Mouse (Mus musculus): ENCODE data around the gene Gm11027.

The Gm11027 gene

DNA sequence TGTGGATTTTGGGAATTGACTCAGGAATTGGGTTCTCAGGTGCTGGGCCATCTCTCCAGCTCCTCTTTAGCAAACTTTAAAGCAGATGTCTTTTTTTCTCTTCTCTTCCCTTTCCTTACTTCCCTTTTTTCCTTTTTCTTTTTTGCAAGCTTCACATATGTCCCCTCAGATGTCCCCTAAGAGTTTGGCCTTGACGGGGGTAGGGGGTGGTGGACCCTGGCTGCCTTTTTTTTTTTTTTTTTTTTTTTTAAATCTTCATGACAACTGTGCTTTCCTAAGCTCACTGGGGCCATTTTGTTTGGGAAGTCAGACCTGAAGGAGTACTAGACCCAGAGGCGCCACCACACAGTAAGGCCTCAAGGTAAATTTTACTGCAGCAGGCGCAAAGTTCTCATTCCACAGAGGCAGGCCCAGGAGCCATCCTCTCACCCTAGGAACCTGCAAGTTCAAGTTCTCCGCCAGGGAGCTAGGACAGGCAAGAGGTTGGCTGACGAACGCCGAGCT, 5.0 kb downstream of the Gm11027 start:
- DNase-seq, result no peak

DNA sequence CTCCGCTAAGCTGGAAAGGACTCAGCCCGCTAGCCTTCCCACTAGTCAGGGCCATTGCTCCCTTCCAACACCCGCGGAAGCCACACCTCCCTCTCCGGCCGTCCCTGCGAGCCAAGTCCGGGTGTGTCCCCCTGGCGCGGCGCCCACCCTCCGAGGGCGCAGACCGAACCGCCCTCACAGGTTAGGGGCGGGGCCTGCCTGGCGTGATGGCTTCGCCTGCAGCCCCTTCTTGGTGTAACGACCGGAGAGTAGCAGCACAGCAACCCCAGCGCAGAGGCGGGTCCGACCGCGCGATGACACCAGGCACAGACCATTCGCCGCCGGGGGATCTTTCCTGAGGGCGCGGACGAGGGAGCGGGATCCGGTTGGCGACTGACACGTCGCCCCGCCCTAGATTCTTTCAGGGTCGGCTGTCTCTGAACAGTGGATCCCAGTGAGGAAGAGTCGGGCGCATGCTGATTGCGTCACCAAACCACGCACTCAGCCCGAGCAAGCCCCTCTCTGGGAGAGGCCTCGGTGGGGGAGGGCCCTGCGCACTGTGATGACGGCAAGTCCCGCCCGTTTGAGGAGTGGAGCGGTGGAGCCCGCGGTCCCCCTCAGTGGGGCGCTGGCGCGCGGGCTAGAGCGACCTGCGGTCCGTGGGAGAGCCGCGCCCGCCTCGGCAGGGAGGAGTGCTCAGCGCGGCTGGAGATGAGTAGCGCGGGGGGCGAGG, 5.6 kb downstream of the Gm11027 start, which contains the start of gene Esyt2:
Gene Esyt2 (plus strand): TSS at position 544 of the 712 bp plus-strand sequence.
- peak; percentile 99 for DNase-seq

DNA sequence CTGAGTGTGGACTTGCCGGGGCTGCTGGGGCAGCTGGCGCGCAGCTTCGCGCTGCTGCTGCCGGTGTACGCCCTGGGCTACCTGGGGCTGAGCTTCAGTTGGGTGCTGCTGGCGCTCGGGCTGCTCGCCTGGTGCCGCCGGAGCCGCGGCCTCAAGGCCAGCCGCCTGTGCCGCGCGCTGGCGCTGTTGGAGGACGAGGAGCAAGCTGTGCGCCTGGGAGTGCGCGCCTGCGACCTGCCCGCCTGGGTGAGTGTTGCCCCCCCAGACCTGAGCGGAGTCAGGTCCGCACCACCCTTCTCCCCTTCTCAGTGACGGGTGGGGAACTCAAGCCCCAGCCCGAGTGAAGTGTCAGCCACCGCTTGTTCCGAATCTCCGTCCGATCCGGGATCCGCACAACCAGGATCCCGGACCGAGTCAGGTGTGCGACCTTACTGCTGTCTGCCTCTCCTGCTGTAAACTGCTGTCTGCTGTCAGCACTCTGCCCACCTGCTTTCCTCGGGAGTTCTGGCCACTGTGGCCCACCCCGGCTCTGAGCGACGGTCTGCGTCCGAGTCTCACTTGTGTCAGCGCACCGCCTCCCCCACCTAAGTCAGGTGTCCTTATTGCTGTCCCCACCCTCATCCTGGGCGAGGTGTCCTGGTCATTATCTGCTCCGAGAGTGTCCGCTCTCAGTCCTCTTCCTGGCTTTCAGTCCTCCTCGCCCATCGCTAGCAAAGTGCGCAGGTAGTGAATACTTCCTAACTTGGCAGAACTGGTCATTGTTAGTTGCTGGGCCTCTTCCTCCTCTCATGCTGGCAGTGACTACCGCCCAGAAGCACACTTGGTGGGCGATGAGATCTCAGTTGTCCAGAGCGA, 6.5 kb downstream of the Gm11027 start:
- DNase-seq, result peak; percentile 20 to 27

DNA sequence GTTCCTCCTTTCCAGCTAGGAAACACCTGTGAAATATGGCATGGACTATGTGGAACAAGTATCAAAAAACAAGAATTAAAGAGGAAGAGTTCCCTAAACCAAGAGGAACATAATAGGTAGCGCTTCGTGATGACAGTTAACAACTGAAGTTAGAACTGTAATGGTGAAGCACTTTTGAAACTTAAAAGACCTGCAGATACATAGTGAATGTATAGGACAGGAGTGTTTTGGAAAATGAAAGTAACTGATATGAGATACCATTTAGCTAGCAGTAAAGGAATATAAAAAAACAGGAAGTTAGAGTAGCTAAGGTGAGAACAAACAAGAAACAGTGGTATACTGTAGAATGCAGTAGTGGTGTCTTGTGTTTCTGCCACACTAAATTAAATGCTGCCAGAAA, 7.7 kb downstream of the Gm11027 start:
- DNase-seq, result no peak

DNA sequence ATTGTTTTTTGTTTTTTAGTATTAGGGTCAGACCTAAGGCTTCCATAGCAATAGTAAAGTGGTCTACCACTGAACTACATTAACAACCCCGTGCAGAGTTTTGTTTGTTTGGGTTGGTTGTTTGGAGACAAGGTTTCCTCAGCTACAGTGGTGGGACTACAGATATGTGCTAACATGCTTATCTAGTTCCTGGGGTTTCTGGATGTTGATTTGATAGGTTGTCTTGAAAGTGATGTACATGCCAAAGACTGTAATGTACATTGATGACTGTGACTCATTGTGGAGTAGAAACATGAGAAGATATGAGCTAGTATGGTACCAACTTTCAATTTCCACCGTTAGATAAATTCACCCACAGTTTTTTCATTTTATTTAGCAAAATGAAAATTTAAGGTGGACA, 8.3 kb downstream of the Gm11027 start:
- DNase-seq, result no peak

DNA sequence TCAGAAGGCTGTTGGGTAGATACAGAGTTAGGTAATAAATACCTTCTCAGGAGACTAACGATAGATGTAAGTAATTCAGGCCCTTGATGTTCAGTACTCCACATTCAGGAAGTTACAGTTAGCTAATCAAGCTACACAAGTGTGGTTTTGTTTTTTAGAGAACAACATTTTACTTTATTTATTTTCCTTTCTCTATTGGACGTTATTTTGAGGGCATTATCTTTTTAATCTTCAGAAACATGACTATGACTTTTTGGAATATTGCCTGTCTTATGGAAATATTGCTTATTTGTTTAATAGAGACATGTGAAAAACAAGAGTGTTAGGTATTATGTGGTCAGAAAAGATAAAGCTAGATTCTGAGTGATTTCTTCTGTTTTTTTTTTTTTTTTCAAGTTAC, 18.0 kb downstream of the Gm11027 start:
- no peak for DNase-seq

DNA sequence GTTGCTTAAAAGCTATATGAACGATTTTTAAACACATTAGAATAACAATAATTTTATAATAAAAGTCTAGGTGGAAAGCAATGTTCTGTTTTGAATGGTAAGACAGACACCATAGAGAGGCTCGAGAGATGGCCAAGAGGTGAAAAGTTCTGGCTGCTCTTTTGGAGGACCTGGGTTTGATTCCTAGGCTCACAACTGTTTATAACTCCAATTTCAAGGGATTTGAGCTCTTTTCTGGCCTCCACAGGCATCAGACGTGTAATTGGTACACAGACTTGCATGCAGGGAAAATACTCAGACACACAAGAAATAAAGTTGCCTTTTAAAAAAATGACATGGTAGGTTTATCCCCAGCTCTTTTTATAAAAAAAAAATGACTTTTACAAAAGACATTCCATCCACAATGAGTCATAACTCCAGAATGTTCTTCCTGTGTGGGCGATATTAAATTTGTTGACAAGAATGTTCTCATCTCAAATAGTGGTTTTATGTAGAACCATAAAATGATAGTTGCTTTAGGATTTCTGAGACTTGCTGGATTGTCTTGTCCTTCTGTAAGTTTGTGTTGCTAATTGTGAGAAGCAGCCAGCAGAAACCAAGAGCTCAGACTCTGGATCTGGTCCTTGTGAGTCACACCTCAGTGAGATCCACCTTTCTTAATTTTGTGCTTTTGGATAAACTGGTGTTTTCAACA, 18.6 kb downstream of the Gm11027 start:
- no peak for DNase-seq

DNA sequence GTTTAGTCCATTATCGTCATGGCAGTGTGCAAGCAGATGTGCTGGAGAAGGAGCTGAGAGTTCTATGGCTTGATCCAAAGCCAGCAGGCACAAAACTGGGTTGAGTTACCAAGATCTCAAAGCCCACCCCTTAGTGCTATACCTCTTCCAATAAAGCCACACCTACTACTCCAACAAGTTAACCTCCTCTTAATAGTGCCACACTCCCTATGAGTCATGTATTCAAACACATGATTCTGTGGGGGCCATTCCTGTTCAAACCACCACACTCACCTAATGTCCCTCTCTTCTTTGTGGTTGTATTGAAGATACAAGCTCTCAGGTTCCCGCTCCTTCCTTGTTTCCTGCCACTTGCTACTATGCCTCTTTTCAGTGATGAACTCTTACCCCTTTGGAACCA, 24.7 kb downstream of the Gm11027 start:
- no peak for DNase-seq

DNA sequence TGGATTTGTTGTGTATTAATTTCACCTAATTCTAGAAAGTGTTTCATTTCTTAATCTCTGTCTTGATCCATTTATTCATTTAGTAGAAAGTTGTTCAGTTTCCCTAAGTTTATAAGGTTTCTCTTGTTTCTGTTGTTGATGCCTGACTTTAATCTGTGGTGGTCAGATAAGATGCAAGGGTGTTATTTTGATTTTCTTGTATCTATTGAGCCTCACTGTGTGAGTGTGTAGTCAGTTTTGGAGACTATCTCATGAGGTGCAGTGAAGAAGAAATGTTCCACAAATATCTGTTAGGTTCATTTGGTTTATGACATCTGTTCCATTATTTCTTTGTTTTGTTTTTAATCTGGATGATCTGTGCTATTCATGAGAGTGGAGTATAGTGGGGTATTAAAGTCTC, 27.0 kb downstream of the Gm11027 start:
- DNase-seq, result no peak

DNA sequence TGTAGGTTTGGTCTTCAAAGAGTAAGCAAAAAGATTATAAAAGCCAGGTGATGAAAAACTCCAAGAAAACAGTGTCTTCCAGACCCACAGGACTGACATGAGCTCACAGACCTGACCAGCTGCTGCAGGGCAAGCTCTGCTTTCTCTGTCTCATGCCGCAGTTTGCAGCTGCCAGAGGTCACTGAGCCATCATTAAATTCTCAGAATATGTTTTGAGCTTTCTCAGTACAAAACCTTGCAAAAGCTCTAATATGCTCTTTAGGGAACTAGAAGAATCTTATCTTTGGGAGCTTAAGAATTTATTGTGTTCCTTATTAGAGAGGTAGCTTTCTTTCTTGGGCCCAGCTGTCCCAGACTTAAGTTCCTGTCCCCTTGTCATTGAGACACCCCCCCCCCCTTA, 30.9 kb downstream of the Gm11027 start:
- DNase-seq, result peak in 1 of 2 experiments; percentile 6

DNA sequence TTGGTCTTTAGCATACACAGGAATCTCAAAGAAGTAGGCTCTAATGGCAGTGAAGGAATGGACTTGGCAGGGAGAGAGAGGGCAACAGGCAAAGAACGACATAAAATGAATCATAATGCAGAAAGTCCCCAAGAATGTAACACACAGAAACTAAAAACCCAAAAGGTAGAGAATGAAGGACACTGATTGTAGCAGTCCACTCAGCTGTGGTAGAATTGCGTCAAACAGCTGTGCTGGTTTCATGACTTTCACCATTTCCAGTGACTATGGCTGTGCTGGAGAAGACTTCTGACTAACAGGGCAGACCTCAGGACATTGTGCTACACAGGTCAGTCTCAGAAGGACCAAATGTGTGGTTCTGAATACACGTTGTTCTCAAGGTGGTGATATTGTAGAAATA, 32.7 kb downstream of the Gm11027 start:
- DNase-seq, result no peak

DNA sequence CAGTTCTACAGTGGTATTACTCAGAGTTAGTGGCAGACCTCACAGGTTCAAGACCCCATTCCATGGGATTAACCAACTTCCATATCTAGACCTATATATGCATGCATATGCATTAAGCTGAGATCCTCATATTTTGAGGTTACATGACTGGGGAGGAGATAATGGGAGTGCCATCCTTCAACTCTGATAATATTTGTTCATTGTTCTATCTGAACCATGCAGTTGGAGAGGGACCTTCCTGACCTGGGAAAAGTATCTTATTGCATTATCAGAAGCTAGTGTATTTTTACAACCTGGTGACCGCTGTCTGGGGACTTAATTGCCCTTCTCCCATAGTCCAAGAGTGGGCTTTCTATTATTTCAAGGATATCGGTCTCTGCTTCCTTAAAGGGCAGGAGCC, 33.4 kb downstream of the Gm11027 start:
- no peak for DNase-seq

DNA sequence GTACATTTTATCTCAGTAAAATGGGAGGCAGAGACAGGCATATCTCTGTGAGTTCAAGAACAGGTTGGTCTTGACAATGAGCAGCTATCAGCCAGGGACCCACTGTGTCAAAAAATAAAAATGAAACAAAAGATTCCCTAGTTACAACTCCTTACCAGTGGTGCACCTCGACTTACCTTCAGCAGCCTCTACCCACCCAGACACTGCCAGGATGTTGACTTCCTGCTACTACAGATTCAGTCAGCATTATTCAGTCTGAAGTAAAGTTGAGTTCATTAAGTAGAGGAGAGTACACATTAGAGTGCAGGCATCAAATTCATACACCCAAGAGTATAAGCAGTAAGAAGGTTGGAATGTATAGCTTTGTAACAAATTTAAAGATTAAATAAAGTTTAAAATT, 38.6 kb downstream of the Gm11027 start:
- no peak for DNase-seq

DNA sequence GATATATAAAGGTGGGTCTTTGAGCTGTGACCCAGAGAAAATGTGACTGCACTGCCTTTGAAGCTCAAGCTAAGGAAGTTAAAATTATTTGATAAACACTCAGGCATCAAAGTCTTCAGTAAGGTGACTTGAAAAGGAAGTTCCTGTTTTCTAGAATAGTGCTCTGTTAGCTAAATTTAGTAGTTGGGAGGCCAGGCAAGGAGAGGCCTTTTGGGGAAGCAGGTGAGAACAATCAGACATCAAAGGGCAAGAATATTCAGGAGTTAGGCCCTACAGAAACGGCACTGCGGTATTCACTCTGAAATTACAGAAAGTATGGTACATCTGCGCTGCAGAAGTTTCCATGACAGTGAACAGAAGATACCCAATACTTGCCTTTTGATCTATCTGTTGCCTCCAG, 40.3 kb downstream of the Gm11027 start:
- DNase-seq, result no peak

DNA sequence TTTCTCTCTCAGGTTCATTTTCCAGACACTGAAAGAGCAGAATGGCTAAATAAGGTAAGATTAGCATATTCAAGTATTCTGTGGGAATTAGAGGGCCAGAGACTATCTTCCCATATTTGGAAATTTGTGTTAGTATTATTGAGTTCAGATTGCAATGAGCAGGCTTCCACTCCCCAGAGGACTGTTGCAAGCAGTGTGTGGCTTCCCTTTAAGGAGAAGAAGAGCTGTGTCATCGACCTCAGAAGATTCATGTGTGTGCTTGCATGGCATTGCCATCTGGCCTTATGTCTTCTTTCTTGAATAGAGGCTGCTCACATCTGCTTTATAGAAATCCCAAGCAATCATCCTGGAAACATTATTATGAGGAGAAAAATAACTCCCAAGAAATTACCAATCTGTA, 42.6 kb downstream of the Gm11027 start:
- DNase-seq, result no peak

Measured in kidney, adult 8-10 months (tissue).